Mouse (Mus musculus) gastrocnemius, postnatal 36 days (tissue): ENCODE measurements at regions not wholly inside any gene's neighbourhood (a gene's known extent, or its start where the extent isn't known, plus 50 kb on each side); places are given as distances from the start of the nearest gene placed in this dataset.

Source experiments
- DNase-seq, 2 experiments: peaks; one replicate each; pipeline ENCODE4 v3.0.0; 2022
- intact Hi-C: fragments of 180-260 bp; cut with DNase I; formaldehyde crosslinking; loops from one replicate; pipeline ENCODE4 v1.15.1; 2025

DNA sequence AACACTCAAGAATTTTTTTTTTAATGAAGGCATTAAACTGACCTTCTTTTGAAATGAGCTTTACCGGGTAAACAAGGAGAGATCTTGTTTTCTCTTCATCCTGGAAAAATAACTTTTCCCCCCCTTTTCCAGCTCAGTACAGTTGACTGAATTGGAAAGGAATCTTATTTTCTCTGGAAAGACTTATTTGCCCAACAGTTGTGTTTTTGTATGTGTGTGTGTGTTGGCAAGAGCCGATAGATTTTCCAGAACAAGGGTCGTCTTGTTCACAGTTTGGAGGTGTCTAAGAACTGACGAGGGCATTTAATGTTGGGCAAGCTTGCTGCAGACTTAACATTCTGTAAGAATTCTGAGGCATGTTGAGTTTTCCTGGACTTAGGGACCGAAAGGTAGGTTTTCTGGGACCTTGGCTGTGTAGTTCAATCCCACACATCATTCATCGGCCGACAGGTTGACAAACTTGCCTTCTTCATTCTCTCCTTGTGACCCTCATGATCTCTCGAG lies 237.6 kb upstream of the Ccdc122 start:
- intact Hi-C loops = no loop called here
- DNase-seq = no peak

DNA sequence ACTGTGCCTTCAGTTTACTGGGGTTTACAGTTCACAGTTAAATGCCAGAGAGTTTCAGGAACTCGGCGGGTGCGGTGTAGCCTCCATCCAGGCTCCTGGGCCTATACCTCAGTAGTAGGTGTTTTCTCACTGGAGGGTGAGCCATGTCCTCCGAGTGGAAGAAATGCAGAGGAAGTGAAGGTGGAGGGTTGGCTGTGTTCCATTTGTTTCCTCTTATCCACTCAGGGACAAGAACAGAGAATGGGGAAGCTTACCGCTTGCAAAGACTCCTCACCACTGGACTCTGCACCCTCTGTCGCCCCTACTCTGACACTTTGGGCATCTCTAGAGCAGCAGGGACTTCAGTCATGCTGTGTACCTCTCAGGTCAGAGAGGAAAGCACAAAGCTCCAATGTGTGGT lies 238.1 kb upstream of the Ccdc122 start:
- DNase-seq = no peak
- intact Hi-C loops = no loop called here

- DNase-seq = no peak
- intact Hi-C loops = no loop called here
Measured at GRCm38 (mm10) chr14:76797518-76797917, 239.1 kb upstream of the Ccdc122 start.

- no peak for DNase-seq
- intact Hi-C loops = no loop called here
Measured at GRCm38 (mm10) chr14:76791811-76792571, 235.3 kb upstream of the Serp2 start.

- DNase-seq = no peak
- intact Hi-C loops = no loop called here
Measured at GRCm38 (mm10) chr14:76789376-76789775, 232.7 kb upstream of the Serp2 start.

DNA sequence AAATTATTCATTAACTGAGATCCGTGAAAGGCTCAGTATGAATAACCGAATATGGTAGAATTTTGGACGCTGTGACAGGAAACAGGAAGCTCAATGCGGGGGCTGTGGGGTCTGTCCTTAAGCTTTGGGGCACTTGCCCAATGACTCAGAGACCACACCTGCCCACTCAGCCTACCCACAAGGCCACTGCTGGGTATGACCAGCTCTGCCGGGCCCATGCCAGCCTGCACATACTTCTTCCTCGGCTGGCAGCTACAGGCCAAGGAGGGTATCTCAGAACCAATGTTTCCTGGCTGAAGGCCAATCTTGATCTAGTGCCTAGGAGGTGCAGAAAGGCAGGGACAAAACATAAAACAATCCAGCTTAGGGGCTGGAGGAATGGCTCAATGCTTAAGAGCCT lies 230.9 kb upstream of the Serp2 start:
- intact Hi-C loops = no loop called here
- no peak for DNase-seq

DNA sequence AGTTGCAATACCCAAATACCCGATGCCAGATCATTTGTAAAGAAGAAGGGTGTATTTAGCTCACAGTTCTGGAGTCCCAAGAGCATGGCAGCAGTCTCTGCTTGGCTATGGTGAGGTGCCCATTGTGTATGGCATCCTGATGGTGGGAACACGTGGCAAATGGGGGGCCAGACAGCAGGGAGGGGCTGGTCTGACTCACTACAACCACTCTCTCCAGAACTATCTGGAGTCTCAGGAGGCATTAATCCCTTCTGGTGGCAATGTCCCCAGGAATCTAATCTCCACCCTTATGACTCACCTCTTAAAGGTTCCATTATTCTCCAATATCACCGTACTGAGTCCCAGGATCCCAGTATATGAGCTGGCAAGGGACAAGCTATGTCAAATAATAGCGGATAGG lies 229.5 kb upstream of the Serp2 start:
- no peak for DNase-seq
- intact Hi-C loops = no loop called here

GRCm38 (mm10) chr14:76781524-76781880 lies 224.8 kb upstream of the Serp2 start:
- intact Hi-C loops = no loop called here
- no peak for DNase-seq

DNA sequence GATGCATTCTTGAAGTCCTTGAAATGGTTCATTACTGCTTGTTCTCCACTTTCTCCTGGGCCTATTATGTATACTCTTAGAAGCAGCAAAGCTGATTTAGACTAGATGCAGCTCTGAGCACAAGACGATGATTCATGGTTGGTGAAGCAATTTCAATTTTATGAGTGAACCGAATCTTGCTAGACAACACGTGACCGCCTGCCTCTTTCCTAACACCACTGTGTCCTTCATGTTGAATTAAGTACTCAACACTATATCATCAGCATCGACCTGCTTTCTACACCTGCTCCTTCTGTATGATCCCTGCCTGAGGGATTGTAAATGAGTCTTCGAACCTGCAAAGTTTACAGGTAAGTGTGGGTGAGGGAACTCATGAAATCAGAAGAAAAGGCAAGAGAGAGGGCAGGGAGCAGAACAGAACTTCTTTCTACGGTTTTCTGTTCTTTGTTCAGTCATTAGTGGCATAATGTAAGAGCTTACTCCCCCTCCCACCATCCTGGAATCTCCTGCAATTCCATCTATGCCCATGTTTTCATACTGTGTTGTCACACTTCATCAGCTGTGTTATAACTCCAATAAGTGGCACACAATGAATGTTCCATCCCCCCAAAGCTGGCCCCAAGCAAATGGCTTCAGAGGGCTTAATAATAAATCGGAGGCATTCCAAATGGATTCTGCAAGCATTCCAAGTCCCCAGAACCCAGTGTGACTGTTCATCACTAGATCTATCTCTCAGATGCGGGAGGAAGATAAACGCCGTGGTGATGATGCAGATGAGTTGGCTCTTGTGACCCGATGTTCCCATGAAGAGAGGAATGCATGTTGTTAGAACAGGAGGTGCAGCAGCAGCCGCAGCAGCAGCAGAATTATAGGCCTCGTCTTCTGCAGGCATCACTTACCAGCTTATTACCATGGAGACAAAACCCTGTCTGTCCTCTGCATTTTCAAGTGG lies 224.2 kb upstream of the Serp2 start:
- DNase-seq = no peak
- intact Hi-C loops = no loop called here

- no peak for DNase-seq
- intact Hi-C loops = no loop called here
Measured at GRCm38 (mm10) chr14:76778541-76779399, 222.1 kb upstream of the Serp2 start.

GRCm38 (mm10) chr14:76775387-76775924 lies 218.8 kb upstream of the Serp2 start:
- no peak for DNase-seq
- intact Hi-C loops = no loop called here

DNA sequence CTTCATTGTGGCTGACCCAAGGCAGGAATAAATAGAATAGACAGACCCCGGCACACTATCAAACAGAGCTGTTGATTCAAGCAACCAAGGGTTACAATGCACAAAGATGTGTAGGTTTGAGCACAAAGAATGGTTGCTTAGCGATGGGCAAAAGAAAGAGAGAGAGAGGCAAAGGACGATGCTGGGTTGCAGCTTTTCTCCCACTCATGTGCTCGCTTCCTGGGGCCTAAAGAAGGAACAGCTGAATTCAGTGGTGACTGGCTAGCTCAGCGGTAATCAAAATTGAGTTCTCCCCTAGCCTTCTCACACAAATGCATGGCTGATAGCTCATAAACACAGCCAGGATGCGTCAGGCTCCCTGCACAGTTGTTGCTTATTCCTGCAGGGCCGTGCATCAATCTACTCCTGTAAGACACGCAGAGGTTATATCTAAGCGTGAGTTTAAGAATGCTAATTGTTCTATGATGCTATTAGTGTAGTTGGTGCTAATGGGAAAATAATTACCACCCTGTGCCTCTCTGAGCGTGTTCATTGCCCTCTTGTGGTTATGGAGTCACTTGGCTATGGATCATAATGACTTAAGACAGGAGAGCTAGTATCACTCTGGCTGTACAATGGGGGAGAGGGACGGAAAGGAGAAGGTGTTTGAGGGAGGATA lies 216.2 kb upstream of the Serp2 start:
- DNase-seq = no peak
- intact Hi-C loops = no loop called here

- no peak for DNase-seq
- intact Hi-C loops = no loop called here
Measured at GRCm38 (mm10) chr14:76770106-76770505, 213.4 kb upstream of the Serp2 start.

GRCm38 (mm10) chr14:76767301-76767700 lies 210.6 kb upstream of the Serp2 start:
- no peak for DNase-seq
- intact Hi-C loops = loop anchor here (5.0 kb wide), 1 partner anchor 105 kb away; no protein-coding TSS in a partner anchor

DNA sequence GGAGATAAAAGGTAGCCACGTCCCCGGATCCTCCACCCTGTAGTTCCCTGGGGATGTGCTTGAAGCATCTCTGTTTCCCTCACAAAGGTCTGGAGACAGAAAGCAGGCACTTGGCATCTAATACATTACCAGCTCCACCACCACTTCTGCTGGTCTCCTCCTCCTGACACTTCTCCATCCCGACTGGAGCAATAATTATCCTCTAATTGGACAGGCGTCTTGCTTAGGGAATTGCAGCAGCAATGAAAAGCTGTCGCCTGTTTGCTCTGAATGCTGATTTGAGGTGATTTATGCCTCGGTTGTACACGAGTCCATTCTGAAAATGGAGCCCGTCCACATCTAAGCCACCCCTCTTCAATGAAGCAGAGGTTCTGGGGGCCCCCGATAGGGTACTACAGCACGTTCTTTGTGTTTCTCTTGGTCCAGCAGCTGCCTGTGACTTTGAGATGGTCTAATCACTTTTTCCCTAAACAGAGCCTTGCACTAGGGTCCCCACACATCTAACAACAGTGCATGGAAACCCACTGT lies 209.6 kb upstream of the Serp2 start:
- intact Hi-C loops = loop anchor here (5.0 kb wide), 1 partner anchor 106 kb away; no protein-coding TSS in a partner anchor
- DNase-seq = no peak

- DNase-seq = no peak
- intact Hi-C loops = loop anchor here (5.0 kb wide), 1 partner anchor 107 kb away; no protein-coding TSS in a partner anchor
Measured at GRCm38 (mm10) chr14:76765094-76765504, 208.4 kb upstream of the Serp2 start.

DNA sequence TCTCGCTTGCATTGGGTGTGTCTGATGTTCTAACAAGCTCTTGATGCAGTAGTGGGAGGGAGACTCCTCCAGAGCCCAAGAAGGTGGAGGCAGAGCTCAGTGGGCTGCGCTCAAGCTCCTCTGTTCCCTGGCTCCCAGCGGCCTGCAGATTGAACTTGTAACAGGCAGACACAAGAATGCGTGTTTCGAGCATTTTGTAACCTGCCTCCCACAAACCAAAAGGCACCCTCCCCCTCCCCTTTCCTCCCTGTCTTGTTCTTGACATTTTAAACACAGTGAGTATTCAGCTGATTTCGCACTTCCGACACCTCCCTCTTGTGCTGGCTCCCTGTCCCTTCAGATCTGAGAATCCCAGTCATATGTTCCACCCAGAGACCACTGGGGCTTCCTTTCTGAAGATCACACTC lies 207.7 kb upstream of the Serp2 start:
- no peak for DNase-seq
- intact Hi-C loops = no loop called here

DNA sequence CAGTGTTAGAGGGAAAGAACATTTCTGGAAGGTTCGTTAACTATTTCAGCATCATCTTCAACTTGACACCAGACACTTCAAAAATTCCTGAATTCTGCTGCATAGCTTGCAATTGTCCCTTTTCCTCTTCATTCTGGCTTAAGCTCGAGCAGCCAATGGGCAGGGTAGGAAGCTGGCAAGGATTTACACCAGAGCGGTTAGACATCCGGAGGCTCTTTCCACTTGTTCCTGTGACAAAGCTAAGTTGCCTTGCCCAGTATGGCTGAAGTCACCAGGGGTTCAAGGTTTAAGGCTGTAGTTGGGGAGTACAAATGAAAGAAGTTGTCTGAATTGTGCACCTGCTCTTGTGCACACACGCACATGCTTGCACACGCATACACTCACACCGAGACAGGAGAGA lies 206.8 kb upstream of the Serp2 start:
- intact Hi-C loops = no loop called here
- no peak for DNase-seq

DNA sequence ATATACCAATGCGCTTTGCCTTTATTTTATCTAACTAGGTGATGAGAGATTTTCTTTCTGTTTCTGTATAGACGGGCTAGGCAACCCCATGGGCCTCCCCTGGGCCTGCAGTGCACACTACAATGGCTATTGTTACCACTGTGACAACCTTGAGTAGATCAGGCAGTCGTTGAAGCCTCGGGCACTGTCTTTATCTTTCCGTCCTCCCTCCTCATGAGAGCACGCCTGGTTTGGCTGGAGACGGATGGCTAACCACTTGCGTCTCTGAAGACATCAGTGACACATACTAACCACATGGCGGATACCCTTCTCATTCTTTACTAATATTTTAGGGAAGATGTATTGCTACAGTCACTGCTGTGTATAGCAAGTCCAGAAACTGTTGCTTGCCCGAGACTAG lies 206.1 kb upstream of the Serp2 start:
- intact Hi-C loops = no loop called here
- no peak for DNase-seq
